Mouse (Mus musculus): ENCODE results near the gene 1110008P14Rik.
"Not testable (repeated sequence)": the region's sequence is repeated elsewhere in the genome, so short reads cannot be mapped to it uniquely, and the experiment has no call there.

Gene 1110008P14Rik

DNA sequence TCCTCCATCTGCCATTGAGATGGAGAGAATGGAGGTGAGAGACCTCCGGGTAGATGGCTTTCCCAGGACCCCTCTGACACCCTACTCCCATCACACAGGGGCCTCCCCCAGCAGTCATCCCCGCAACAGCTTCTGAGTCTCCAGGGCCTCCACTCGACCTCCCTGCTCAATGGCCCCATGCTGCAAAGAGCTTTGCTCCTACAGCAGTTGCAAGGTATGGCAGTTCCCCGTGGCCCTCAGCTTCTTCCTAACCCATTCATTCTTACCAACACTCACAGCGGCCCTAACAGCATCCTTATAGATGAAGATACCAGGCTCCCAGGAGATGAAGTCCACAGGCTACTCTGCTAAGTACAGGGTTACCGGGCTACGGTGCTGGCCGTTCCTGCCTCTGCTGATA is 17.6 kb downstream of the 1110008P14Rik start:
- DNase-seq (ENCODE audit: inconsistent age in 2 of 2, low spot score in 1 of 2): no peak

DNA sequence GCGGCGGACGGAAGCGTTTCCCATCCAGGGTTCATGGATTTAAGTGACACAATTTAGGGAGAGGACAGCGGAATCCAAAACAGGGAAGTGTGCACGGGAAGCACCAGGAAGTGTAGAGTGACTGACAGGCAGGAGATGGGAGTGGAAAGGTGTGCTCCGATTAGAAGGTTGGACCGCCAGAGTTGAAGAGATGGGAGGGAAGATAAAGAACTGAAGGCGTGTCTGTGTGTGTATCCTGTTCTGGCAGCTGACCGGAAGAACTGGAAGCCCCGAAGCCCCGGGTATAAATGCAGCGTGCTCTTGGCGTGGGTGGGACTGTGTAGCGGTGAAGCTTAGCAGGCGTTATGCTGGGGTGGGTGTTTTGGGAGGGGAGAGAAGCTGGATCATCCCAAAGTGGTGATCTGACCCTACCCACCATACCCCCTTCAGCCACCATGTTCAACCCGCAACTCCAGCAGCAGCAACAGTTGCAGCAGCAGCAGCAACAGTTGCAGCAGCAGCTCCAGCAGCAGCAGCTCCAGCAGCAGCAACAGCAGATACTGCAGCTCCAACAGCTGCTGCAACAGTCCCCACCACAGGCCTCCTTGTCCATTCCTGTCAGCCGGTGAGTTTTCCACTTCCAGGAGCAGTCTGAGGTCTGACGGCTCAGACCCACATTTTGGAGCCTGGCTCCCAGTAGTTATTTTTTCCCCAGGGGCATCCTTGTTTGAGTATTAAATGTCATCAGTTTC is 18.2 kb downstream of the 1110008P14Rik start:
- DNase-seq (ENCODE audit: inconsistent age in 2 of 2, low spot score in 1 of 2): no peak

DNA sequence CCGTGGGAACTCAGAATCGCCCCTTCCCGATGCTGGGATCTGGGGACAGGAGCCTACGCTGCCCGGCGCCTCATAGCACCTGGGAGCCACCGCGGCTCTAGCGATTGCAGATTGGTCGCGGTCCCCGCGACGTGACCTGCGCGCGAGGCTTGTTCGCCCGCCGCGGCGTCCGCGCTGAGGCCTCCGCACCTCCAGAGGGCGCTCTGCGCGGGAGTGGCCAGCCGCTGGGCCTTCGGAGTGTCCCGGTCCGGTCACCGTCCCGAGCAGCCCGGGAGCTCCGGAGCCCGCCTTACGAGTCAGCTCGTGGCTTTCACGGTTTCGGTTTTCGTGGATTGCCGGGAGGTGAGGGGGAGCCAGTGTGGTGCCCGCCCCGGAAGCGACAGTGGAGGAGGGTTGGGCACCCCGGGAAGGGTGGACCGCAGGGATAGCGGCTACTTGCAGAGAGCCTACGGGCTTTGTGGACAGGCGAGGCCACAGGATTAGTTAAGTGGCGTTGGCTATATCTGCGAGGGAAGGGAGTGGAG is 18.9 kb downstream of the 1110008P14Rik start:
- peak; percentile 95 to 98 for DNase-seq (ENCODE audit: inconsistent age in 2 of 2, low spot score in 1 of 2)

DNA sequence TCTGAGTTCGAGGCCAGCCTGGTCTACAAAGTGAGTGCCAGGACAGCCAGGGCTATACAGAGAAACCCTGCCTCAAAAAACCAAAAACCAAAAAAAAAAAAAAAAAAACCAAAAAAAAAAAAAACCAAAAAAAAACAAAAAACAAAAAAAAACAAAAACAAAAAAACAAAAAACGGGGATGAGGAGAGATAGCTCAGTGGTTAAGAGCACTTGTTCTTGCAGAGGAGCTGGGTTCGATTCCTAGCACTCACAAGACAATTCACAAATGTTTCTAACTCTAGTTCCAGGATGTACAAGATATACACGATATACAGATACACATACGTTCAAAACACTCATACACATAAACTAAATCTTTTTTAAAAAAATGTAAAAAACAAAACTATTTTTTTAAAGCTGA is 19.5 kb downstream of the 1110008P14Rik start:
- not testable (repeated sequence) for DNase-seq (ENCODE audit: inconsistent age in 2 of 2, low spot score in 1 of 2)

DNA sequence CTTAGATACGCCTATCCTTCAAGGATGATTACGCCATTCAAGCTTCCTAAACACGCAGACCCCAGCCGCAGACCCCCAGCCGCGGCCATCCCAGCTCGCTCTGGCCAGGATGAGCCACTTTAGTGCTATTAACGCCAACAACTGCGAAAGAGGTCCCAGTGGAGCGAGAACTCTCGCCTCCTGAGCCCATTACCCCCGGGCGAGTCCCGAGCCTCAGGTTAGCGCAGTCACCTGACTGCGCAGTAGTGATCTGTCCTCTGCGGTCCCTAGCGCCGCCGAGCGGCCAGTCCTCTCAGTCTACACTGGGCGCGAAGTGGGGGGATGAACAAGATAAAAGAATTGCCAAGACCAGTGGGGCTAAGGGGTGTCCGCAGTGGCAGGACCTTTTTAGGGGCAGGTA is 20.3 kb downstream of the 1110008P14Rik start:
- DNase-seq (ENCODE audit: inconsistent age in 2 of 2, low spot score in 1 of 2): peak; percentile 85 to 94

DNA sequence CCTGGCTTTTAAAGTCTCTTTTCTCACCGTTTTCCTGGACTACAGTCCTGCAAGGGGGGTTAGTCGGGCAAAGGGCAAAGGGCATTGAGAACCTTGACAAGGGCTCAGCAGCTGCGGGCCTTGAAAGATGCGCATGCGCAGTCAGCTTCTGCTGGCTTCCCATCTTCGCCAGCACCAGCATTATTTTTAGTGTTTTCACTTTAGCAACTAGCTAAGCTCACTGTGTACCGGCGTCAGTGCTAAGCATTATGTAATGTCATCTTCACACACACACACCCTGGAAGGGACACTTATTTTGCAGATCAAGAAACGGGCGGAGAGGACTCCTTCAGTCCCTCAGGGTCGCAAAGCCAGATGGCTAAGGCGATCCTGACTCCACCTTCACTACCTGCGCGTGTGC is 21.0 kb downstream of the 1110008P14Rik start:
- DNase-seq (ENCODE audit: inconsistent age in 2 of 2, low spot score in 1 of 2): peak; percentile 90 to 95

DNA sequence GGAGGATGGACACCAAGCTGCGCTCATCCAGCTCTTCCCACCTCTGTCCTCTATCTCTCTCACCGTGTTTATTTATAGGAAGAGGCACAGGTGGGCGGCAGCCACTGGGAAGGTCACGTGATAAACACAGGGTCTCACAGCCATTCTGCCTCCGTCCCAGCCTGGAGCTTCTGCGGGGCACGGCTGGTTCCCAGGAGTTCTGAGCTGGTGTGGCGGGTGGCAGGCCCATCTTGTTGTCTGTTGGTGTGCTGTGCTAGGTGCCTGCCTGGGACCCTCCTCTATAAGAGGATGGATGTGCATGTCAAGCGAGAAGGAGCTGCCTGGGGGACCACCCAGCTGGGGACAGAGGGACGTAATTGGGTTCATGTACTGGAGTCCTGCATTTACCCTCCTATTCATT is 23.4 kb downstream of the 1110008P14Rik start:
- no peak for DNase-seq (ENCODE audit: inconsistent age in 2 of 2, low spot score in 1 of 2)

DNA sequence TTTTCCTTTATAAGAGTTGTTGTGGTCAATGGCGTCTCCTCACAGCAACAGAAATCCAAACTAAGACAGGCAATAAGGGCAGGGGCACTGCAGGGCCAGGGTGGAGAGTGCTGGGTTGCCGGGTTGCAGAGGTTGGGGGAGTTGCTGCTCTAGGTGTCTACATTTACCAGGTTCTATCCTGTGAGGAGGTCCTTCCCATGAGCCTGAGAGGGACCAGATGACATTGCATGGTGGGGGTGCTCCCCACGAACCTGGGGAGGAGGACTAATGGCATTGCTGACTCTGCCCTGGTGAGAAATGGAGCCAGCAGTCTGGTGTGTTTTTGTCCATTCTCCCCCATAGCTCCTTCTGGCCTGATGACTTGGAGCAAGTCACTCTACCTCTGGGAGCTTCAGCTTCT is 24.0 kb downstream of the 1110008P14Rik start:
- DNase-seq (ENCODE audit: inconsistent age in 2 of 2, low spot score in 1 of 2): no peak

DNA sequence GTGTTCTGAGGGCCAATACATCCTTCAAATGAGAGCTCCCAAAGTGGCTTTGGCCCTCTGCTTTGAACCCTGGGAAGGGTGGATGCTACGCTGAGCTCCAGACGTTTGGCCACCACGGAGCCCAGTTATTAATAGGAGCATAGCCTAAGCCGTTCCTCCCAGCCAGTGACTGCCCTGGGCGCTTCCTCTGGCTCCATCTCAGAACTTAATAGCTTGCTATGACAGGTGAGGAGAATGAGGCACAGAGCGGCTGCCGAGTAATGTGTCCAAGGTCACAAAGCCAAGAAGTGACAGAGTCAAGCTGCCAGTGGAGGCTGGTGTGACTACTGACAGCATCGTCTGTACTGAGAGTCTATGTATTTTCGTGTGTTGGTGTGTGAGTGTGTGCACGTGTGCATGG is 25.5 kb downstream of the 1110008P14Rik start:
- DNase-seq (ENCODE audit: inconsistent age in 2 of 2, low spot score in 1 of 2): no peak

DNA sequence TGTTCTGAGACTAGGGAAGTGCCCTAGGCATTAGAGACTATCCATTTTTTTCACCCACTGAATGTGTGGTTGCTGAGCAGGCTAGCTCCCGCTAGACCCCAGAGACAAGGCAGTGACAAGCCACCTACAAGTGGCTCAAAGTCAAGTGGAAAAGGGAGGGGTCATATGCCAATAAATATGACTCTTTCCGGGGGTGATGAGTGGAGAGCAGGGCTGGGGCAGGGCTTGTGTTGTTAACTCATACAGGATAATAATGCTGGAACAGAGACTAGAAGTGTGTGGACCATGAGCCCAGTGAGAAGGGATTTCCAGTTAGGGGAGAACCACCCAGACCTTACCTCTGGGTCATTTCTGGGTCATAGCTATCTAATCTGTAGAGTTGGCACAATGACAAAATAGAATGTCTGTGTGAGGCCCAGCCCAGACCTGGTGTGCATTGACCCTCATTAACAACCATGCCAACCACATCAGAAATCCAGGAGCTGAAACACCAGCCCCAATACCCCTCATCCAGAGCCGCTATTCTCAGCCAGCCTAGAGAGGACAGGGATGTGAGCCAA is 27.3 kb downstream of the 1110008P14Rik start:
- no peak for DNase-seq (ENCODE audit: inconsistent age in 2 of 2, low spot score in 1 of 2)

DNA sequence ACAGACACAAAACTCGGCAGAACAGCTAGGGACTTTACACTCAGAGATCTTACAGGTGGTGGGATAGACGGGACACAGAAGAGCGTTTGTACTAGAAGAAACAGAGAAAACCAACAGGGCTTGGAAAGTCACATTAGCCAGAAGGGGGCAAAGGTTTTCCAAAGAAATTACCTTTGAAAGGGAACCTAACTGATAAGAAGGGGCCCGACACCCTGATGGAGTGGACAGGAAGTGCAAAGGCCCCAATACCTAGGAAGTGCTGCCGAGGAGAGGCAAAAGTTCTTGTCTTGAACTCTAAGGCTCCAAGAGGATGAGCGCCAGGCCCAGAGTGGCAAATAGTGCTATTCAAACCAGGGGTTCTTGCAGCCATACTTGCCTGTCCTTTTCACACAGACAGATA is 27.9 kb downstream of the 1110008P14Rik start:
- DNase-seq (ENCODE audit: inconsistent age in 2 of 2, low spot score in 1 of 2): no peak

DNA sequence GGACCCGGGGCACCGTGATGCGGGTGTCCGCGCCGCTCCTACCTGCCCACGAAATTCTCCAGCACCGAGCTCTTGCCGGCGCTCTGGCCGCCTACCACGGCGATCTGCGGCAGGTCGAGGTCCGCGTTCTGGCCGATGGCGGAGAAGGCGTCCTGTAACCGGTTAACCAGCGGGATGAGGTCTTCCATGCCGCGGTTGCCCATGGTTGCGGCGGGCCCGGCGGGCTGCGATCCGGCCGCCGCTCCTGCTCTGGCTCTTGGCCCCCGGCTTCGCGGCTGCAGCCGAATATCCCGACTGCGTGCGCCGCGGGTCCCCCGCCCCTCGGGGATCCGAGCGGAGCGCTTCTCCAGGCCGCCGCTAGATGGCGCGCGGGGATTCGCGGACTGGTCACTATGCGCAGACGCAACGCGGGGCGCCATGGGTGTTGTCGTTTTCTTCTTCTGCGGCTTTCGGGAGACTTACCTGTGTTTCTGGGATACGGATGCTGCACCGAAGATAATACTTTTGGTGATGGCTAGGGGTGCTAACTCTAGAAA is 28.7 kb downstream of the 1110008P14Rik start, which contains the start of gene Dnm1:
TSS of gene Dnm1 (minus strand) at position 332 of the 536 bp plus-strand sequence.
- DNase-seq (ENCODE audit: inconsistent age in 2 of 2, low spot score in 1 of 2): peak; percentile 91 to 96

DNA sequence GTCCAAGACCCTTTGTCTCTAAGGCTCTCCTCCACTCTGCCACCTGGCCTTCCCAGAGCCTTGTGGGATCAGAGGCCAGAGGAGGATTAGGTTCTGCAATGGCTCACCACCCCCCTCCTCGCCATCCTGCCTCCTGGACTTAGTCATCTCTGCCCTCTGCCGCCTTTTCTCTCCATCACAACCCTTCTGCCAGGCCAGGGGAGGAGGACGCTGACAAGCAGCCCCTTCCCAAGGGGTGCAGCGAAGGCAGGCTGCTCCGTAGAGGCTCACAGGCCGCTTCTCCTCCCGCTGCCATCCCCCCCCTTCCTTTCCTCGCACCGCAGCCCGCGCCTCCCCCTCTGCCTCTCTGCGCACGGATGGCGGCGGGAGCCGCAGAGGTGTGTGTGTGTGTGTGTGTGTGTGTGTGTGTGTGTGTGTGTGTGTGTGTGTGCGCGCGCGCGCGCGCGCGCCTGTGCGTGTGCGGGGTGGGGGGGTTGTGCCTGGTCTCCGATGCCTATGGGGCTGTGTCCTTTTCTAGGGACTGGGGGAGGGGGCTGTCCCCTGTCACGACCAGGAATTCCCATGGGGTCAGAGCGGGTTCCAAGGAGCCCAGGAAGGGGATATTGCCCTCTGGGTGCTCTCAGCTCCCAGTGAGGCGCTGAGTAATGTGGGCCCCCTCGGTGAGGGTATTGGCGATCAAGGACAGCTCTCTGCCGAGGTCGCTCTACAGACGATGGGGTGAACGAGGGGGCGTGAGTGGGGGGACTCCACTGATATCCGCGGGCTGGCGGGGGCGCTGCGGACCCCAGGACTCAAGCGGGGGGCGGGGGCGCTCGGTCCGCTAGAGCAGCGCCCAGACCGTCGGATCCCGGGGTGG is 29.4 kb downstream of the 1110008P14Rik start, which contains the start of gene Ciz1:
TSS of gene Ciz1 (plus strand) at position 177 of the 856 bp plus-strand sequence.
- peak; percentile 41 to 76 for DNase-seq (ENCODE audit: inconsistent age in 2 of 2, low spot score in 1 of 2)

DNA sequence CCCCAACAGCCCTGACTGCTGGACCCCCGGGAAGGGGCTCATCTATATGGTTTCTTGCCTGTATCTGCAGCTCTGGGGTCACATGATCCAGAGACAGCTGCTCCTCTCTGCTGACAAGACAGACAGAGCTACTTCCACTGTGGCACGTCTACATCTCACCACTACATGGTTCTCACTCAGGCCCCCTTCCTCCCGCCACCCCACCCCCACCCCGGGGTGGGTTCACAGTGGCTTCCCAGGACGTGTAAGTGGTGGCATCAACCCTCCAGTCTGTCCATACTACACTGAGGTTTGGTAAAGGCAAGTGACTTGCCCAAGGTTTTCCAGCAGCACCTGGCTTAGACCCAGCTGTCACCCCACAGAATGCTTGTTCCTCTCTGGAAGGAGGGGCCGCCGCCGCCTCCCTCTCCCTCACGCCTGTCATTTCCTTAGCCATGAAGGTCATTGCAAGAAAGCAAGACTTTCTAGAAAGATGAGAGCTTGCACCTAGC is 30.2 kb downstream of the 1110008P14Rik start:
- peak in 1 of 2 experiments; percentile 52 for DNase-seq (ENCODE audit: inconsistent age in 2 of 2, low spot score in 1 of 2)

DNA sequence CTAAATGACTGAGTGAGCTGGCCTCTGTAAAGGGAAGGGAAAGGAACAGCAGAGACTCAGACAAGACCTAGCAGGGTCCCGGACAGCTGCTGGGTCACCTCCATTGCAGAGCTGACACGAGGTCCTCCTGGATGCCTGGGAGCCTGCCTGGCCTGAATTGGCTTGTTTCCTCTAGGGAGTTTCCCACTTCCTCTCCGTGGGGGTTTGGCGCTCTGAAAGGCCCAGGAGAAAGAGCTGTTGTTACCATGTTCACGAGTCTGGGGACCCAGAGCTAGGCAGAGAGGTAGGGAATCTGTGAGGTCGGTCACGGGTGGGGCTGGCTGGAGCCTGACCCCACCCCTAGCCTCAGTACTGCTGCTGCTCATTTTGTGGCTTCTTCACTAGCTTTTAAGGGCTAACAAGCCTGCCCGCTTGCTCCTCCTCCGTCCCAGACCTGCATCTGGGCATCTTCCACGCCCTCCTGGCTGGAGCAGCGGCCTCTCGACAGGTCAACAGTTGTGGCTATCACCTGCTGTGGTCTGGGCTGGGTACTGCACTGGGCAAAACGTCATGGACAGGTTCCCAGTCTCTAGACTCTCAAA is 31.2 kb downstream of the 1110008P14Rik start:
- DNase-seq (ENCODE audit: inconsistent age in 2 of 2, low spot score in 1 of 2): no peak

DNA sequence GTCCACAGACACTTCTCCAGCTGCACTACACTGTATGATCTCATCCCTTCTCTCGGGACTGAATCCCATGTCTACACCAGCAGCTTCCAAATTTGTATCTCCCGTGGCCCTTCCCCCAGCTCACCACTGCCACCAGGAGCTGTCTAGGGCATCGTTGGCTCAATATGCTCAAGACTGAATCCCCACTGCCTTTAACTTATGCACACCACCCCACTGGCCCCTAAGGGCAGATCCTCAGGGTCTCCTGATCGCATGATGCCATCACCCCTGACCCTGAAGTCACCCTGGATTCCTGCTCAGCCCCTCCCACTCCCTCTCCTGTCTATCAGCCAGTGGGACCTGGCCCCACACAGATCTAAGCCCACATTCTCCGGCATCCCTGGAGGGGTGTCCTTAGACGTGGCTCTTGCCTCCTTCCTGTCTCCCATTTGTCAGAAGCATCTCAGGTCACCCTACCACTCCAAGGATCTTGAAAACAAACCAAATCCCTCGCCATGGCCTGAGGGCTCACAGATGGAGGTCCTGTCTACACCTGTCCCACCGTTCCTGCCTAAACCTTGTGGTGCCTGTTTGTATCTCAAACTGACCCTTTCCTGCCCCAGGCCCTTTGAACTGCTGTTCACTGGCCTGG is 32.0 kb downstream of the 1110008P14Rik start:
- DNase-seq (ENCODE audit: inconsistent age in 2 of 2, low spot score in 1 of 2): no peak

DNA sequence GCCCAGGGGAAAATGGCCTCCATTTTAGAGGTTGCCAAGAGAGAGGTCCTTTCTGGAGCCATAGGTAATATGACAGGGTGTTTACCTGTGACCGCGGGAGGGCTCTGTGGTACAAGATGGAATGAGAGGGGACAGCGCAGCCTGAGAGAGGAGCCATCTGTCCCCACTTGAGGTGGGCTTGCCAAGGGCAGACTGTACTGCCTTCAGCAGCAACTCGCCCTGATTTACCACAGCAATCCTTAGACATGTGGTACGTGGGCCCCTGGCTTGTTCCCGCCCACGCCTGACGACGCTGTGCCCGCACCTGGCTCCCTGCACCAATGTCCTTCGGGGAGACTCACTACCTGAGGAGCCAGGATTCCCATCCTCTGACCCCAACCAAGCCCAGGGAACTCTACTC is 33.4 kb downstream of the 1110008P14Rik start:
- no peak for DNase-seq (ENCODE audit: inconsistent age in 2 of 2, low spot score in 1 of 2)

DNA sequence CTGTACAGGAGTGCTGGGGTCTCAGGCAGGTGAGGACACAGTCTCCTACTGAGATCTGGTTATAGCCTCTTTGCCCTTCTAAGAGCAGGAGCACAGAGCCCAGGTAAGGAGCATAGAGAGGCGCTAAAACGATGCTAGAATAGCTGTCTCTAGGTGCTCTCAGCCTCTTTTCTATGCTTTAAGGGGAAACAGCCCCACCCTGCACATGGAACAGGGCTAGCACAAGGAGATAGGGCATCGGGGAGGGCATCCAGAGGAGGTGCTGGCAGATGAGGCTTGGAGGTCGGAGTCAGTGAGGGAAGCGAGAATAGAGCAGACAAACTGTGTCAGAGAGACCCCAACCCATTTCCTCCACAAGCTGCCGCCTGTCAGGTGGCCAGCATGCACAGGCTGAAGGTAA is 34.7 kb downstream of the 1110008P14Rik start:
- DNase-seq (ENCODE audit: inconsistent age in 2 of 2, low spot score in 1 of 2): no peak

DNA sequence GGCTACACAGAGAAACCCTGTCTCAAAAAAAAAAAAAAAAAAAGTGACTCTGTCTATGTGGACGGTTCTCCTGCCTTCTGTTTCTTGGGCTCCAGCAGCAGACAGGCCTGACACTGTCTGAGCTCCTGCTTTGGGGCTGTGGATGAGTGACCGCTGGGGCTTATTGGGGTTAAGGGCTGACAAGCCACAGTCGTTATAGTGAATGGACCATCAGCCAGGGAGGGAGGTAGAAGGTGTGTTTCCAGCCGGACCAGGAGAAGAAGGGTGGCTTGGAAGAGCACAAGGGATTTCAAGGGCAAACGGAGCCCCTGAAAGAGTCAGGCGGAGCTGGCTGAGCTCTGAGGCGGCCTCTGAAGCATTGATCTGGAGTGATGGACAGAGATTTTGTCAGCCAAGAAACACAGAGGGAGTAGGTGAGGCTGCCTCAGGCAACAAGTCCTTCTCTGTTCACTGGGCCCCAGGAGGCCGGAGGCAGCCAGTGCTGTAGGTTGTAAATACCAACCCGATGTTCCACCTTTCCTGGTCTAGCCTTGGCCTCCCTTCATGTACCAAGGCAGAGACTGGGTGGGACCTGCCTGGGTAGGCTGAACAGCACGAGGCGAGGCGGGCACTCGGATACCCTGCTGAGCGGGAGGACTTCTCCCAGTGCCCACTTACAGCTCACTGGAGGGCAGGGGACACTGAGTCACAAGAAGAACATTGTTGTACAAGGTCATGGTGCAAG is 37.0 kb downstream of the 1110008P14Rik start:
- DNase-seq (ENCODE audit: inconsistent age in 2 of 2, low spot score in 1 of 2): no peak

DNA sequence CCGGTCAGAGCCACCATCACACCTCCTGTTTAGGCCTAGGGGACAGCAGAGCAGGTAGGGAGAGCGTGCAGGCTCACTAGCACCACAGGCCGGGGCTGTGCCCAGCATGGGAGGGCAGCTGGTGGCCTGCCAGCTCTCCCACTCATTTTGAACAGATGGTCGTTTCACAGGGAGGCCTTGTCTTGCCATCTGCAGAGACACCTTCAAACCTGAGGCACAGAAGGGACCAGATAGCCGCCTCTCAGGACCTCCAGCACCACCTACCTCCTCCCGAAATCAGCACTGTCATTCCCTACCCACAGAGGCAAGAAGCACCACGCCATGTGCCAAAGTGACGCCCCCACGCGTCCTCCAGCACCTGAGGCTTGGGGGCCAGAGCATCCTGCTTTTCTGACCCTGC is 37.7 kb downstream of the 1110008P14Rik start:
- no peak for DNase-seq (ENCODE audit: inconsistent age in 2 of 2, low spot score in 1 of 2)

Data from adrenal gland, adult (tissue).